In genomic region chr13:52079678-52080246, GRCm38 (mm10) we compare ENCODE assay signal across 10 mouse cellular contexts.
DNase-seq lines count a peak whose midpoint lies in the region; ATAC-seq and TF ChIP-seq lines count a peak whose summit lies in the region.
"Had no signal": no experiment of that assay in that cellular context is flagged by ENCODE, and none has a peak within 500 bp of the region (broad histone marks: within the 10 kb centered on the region; RNA-seq: fewer than 3 reads in every experiment).

No protein-coding gene starts in this region.

- peaks cover 40% of the 10 kb centered on the region for H3K4me1 ChIP-seq in spleen, adult 2 months (ENCODE audit: control insufficient read depth, insufficient read depth, insufficient read length)
- peaks cover 6% of the 10 kb centered on the region for H3K4me1 ChIP-seq in stomach, postnatal 0 days (replicated peaks; ENCODE audit: control insufficient read depth, insufficient read depth)
- H3K4me1 ChIP-seq: midbrain, embryonic 12.5 days had no signal

- no peaks in the 10 kb centered on the region for H3K27me3 ChIP-seq in spleen, adult 2 months (ENCODE audit: control insufficient read depth, insufficient read depth, low read length)
- no peaks in the 10 kb centered on the region for H3K27me3 ChIP-seq in stomach, postnatal 0 days (ENCODE audit: control insufficient read depth, insufficient read depth, low read length)

- no peak overlapping the region for H3K9ac ChIP-seq in stomach, postnatal 0 days (ENCODE audit: low read length)
- H3K9ac ChIP-seq: midbrain, embryonic 12.5 days had no signal

- ATAC-seq in stomach, postnatal 0 days (ENCODE audit: low FRiP score, low TSS enrichment) = peak; percentile 47; the same call in 1 of the 2 replicates
- ATAC-seq: activated CD4-positive, CD25-positive, alpha-beta regulatory T cell, adult 4 months had no signal

- no peak for TF ChIP-seq CTCF in spleen, adult 2 months (IDR thresholded peaks at IDR 0.05; ENCODE audit: extremely low read depth, insufficient read depth, insufficient read length, insufficient replicate concordance)
- TF ChIP-seq CTCF in stomach, postnatal 0 days (IDR thresholded peaks at IDR 0.05; ENCODE audit: low read depth) = no peak

- no peak for TF ChIP-seq POLR2A in spleen, adult 2 months (IDR thresholded peaks at IDR 0.05; ENCODE audit: low read depth, low read length)

- H3K4me3 ChIP-seq in spleen, adult 2 months (ENCODE audit: extremely low read depth, insufficient read depth, insufficient read length) = no peak overlapping the region
- H3K4me3 ChIP-seq in stomach, postnatal 0 days (ENCODE audit: low read depth, low read length) = no peak overlapping the region; the same call in 1 of the 2 replicates
- H3K4me3 ChIP-seq: midbrain, embryonic 12.5 days had no signal

- no peaks in the 10 kb centered on the region for H3K36me3 ChIP-seq in spleen, adult 2 months (ENCODE audit: control insufficient read depth, insufficient read depth, low read length)
- H3K36me3 ChIP-seq in stomach, postnatal 0 days (ENCODE audit: control insufficient read depth, insufficient read depth, low read length) = no peaks in the 10 kb centered on the region
- H3K36me3 ChIP-seq: midbrain, embryonic 12.5 days had no signal

- H3K4me2 ChIP-seq in stomach, postnatal 0 days (replicated peaks; ENCODE audit: low read depth) = peak overlapping the region; percentile 25; the same call in 1 of the 2 replicates
- H3K4me2 ChIP-seq: midbrain, embryonic 12.5 days had no signal

- DNase-seq in spleen, adult 2 months (ENCODE audit: low read depth in 1 of 2, low spot score in 2 of 2) = no peak
- no peak for DNase-seq in spleen, postnatal 4 days (ENCODE audit: low spot score in 2 of 2)
- peak; percentile 73 for DNase-seq in gastrocnemius, postnatal 25 days
- DNase-seq in kidney, postnatal 10 days = peak; percentile 38
- no peak for DNase-seq in stomach, postnatal 0 days (ENCODE audit: low spot score)
- no peak for DNase-seq in embryo, embryonic 11 days
- no peak for DNase-seq in B cell, adult 2 months
- DNase-seq in layer of hippocampus, adult 11-12 months (ENCODE audit: low spot score) = no peak

- WGBS in spleen, adult 2 months = 56% methylated on average over 14 of the region's 14 CpGs
- 26% methylated on average over 14 of the region's 14 CpGs for WGBS in stomach, postnatal 0 days

- peak overlapping the region; percentile 78 for H3K27ac ChIP-seq in spleen, adult 2 months (ENCODE audit: insufficient read depth, low read length)
- peak overlapping the region; percentile 67 for H3K27ac ChIP-seq in stomach, postnatal 0 days (replicated peaks)
- H3K27ac ChIP-seq: midbrain, embryonic 12.5 days had no signal

- TF ChIP-seq EP300 in stomach, postnatal 0 days (optimal IDR thresholded peaks at IDR 0.05) = no peak

- H3K9me3 ChIP-seq in stomach, postnatal 0 days (ENCODE audit: control insufficient read depth, low read length) = no peaks in the 10 kb centered on the region
- H3K9me3 ChIP-seq: midbrain, embryonic 12.5 days had no signal

Comparison
In these comparisons a context has a peak if more than half of its experiments do, and no peak if none do; other contexts are left out.
1. DNase-seq: peak in gastrocnemius, postnatal 25 days (single experiment) and kidney, postnatal 10 days (single experiment); none in spleen, adult 2 months (0 of 2), spleen, postnatal 4 days (0 of 2), stomach, postnatal 0 days (single experiment), embryo, embryonic 11 days (single experiment), B cell, adult 2 months (0 of 2) and layer of hippocampus, adult 11-12 months (single experiment).